Mouse (Mus musculus) left cerebral cortex, postnatal 25 days (tissue): ENCODE data around the gene Ssc4d. TPM values are rescaled to one million over a fixed set of nuclear protein-coding genes. Genes with fewer than 3 reads are reported as not detected.

Experiments used
- DNase-seq, 2 experiments: peaks; one replicate each; pipeline ENCODE4 v3.0.0; 2022; ENCODE audit warnings: low spot score in 2 of 2, mixed read lengths in 1 of 2
- intact Hi-C: fragments of 180-260 bp; cut with DNase I; formaldehyde crosslinking; loops from one replicate; pipeline ENCODE4 v1.15.1; 2025
- total RNA-seq, 2 experiments: library from RNA; stranded (reverse); gene quantifications; 2 replicates each; pipeline ENCODE4 v1.2.3; 2021

Gene Ssc4d
- total RNA-seq, 2 experiments from 2014 or later, result 2.0 to 2.3 TPM

GRCm38 (mm10) chr5:135979904-135980303 is 5.6 kb upstream of the Ssc4d start, which contains the start of gene Zp3:
TSS of gene Zp3 (plus strand) at chr5:135980099.
- intact Hi-C loops, result loop anchor here (5.0 kb wide), 1 partner anchor 82 kb away; no protein-coding TSS in a partner anchor
- DNase-seq, result no peak

- no peak for DNase-seq
- intact Hi-C loops, result no loop called here
Observed at GRCm38 (mm10) chr5:135979381-135979780, 5.0 kb upstream of the Ssc4d start.

GRCm38 (mm10) chr5:135975893-135976668 is 1.8 kb upstream of the Ssc4d start:
- intact Hi-C loops, result no loop called here
- DNase-seq, result no peak

DNA sequence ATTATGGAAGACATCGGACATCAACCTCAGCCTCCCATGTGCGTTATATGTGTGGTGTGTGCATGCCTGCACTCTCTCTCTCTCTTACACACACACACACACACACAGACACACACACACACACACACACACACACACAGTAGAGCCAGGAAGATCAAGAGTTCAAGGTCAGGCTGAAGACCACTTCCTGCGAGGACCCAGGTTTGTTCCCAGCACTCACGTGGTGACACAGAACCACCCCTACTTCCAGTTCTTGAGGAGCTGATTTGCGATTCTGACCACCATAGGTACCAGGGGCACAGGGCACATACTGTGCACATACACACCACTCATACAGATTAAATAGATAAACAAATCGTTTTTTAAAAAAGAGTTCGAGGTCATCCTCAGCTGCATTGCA is 2.5 kb downstream of the Ssc4d start:
- no peak for DNase-seq
- intact Hi-C loops, result no loop called here

DNA sequence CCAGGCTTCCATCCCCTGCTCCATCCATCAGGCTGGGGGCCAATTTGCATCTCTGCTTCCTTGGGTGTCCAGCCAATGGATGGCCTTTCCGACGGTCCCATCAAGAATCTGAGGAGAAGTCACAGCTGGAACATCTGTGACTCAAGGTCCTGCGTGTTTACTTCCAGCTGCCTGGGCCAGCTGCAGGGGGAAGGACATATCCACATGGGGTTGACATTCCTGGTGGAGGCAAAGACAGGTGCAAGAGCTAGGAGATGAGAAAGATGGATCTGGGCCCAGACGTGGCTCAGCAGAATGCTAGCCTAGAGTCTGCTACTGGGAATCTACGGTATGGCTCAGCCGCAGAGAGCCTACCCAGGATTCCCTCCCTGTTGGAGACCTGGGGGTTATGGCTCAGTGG is 4.1 kb downstream of the Ssc4d start:
- no peak for DNase-seq
- intact Hi-C loops, result no loop called here

- peak in 1 of 2 experiments; percentile 33 for DNase-seq
- intact Hi-C loops, result no loop called here
Observed at GRCm38 (mm10) chr5:135968781-135969180, 5.5 kb downstream of the Ssc4d start.

GRCm38 (mm10) chr5:135966866-135967265 is 7.5 kb downstream of the Ssc4d start:
- intact Hi-C loops, result no loop called here
- no peak for DNase-seq

- no peak for DNase-seq
- intact Hi-C loops, result no loop called here
Observed at GRCm38 (mm10) chr5:135965501-135965930, 8.8 kb downstream of the Ssc4d start.

DNA sequence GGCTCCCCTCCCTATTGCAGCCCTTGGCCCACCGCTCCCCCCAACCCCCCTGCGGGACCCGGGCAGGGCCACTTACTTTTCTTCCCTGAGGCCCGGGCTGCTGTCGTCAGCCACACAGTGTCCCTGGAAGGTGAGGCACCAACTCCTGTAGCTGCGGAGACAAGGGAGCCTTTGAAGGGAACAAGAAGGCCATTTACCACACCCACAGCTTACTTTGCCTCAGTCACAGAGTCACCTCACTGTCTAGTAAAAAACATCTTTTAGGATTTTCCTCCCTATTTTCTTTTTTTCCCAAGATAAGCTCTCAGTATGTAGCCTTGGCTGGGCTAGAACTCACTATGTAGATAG is 11.1 kb downstream of the Ssc4d start:
- intact Hi-C loops, result no loop called here
- peak in 1 of 2 experiments; percentile 20 for DNase-seq

DNA sequence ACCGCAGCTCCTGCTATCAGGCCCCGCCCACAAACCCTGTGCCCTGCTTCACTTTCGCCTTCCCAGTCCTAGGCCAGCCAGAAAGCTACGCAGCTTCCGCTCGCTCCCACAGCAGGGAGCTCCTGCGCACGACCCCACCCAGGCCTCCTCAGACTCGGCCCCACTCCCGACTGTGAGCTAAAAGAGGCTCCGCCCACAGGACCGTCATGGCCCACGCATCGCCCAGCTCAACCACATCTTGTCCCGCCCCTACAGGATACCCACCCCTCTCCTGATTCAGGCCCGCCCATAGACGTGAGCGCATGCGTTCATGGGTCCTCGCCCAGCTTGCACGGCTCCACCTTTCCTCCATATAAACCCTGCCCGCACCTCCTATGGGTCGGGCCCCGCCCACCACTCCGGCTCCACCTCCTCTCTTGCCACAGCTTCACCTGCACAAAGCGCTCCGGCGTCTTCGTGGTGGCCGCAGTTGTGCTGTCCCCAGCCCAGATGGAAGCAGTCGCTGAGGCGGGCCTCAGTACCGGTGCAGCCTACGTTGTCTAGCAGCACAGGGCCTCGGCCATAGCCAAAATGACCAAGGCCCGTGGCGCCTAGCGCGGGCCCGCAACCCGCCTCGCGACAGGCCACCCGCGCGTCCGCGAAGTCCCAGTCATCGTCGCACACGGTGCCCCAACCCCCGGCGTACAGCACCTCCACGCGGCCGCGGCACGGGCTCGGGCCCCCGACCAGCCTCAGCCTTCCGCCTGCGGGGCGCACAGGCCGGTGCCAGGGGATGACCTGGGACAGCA is 11.6 kb downstream of the Ssc4d start:
- intact Hi-C loops, result loop anchor here (1.0 kb wide), 1 partner anchor 28 kb away; the partner anchor contains the start of gene Ywhag
- peak; percentile 96 to 99 for DNase-seq

DNA sequence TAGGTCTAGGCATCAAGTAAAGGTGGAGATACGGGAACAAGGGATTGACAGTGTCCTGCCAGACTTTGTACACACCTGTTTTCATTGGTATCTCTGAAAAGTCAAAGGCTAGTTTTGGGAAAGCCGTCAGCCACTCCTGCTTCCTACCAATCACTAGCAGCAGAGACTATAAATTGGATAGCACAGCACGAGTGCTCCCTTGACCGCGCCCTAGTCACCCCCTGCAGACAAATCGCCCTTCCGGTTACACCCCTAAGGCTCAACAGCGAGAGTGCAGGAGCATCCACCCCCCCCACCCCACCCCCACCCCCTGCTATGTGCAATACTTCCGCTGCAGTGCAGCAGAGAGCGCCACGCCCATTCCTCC is 12.2 kb downstream of the Ssc4d start:
- intact Hi-C loops, result loop anchor here (1.0 kb wide), 1 partner anchor 28 kb away; the partner anchor contains the start of gene Ywhag
- no peak for DNase-seq

DNA sequence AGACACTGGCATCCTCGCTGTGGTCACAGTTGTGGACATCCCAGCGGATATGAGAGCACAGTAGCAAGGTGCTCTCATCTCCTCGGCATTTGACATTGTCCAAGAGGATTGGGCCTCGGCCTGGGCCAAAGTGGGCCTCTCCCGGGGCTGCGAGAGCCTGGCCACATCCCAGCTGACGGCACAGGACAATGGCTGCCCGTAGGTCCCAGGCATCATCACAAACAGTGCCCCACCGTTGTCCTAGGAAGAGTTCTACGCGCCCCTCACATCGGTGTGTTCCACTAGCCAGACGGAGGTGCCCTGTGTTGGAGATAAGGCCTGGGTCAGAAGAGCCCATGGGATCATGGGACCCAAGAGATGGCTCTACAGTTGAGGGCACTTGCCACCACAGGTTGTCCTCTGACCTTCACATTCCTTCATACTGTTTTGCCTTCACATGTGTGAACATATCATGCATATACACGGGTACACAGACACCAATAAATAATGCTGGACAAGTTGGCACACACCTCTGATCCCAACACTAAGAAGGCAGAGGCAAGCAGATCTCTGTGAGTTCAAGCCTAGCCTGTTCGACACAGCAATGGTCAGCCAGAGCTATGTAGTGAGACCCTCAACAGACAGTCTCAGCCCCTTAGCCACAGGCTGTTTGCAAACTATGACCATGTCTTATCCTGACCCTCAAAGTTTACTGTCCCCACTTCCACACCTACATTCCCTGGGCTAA is 13.3 kb downstream of the Ssc4d start:
- intact Hi-C loops, result no loop called here
- no peak for DNase-seq

- intact Hi-C loops, result no loop called here
- no peak for DNase-seq
Observed at GRCm38 (mm10) chr5:135959911-135960310, 14.4 kb downstream of the Ssc4d start.

- intact Hi-C loops, result no loop called here
Observed at GRCm38 (mm10) chr5:135958367-135958766, 16.0 kb downstream of the Ssc4d start.

DNA sequence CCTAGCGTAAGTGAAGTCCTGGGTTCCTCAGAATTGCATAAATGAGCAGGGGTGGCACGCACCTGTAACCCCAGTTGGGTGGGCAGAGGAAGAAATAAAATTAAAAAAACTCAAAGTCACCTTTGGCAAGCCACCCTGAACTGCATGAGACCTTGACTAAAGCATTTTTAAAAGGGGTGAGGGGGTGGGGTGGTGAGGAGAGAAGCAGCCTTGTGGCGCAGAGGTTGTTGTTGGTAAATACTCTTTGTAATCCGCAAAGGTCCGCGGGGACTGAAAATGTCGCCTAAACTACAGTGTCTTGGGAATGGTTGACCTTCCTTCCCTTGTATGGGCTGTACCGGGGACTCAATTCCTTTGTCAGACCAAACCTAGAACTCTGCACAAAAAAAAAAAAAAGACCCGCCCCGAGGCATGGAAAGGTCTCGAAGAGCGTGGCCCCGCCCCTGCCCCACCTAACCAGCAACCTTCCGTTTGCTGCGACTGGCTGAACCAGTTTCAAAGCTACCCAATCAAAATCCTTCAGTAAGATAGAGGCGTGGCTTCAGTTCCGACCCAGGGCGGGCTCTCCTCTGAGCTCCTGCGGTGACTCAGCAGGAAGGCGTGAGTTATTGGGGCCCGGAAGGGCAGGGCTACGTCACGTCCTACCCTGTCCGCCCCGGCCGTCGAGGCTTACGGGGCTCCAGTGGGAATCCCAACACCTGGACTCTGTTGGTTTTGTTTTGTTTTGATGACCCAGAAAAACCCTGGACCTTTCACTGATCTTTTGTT is 16.9 kb downstream of the Ssc4d start:
- intact Hi-C loops, result loop anchor here (1.0 to 2.0 kb wide), 2 partner anchors 23 to 53 kb away; partner anchors contain the start of gene Ywhag

More at GRCm38 (mm10) chr5:135958367-135958766, 16.0 kb downstream of the Ssc4d start:
- no peak for DNase-seq

DNA sequence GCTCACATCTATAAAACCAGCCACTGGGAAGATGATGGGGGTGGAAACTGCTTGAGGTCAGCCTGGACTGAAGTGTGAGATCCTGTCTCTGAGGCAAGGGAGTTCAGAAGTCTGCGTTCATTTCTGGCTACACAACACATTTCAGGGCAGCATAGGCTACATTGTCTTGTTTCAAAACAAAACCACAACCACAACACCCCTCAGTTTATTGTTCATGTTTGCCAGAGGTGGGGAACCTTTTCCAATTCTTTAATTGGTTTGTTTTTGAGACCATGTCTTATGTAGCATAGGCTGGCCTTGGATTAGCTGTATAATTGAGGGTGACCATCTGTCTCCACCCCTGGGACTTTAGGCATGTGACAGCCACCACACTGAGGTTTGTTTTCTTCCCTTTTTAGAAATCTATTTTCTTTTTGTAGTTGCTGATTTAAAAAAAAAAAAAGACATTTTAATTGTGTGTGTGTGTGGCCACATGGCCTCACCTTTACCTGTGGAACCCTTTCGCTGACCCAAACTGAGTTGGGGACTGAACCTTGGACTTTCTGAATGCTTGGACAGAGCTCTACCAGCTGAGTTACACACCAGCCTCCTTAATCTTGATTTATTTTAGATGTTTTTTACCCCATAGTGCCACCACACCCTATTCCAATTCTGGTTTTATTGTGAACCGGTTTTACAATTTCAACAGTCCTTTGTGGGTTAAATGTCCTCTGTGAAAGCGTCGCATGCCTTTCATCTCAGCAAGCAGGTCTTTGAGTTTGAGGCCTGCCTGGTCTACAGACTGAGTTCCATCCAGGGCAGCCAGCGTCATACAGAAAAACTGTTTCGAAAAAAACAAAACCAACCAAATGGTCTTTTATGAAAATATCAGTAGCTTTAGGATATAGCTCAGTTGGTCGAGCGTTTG is 17.8 kb downstream of the Ssc4d start:
- no peak for DNase-seq
- intact Hi-C loops, result loop anchor here (1.0 to 2.0 kb wide), 2 partner anchors 22 to 52 kb away; partner anchors contain the start of gene Ywhag

More for the DNA sequence above, 16.9 kb downstream of the Ssc4d start:
- peak; percentile 88 to 98 for DNase-seq

DNA sequence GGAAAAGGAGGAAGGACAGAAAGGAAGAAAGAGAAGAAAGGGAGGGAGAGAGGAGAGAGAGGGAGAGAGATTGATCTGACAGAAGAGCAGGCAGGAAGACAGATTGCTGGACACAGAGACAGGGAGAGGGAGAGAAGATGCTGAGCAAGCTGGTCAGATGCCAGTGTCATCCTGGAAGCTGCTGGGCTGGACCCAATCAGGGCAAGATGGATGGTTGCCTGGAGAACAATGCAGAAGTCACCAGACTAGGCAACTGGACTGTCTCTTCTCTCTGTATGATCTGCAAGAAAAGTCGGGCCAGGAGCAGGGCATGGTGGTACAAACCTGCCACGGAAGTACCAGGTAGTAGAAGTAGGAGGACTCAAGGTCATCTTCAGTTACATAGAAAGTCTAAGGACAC is 21.5 kb downstream of the Ssc4d start:
- no peak for DNase-seq
- intact Hi-C loops, result no loop called here

DNA sequence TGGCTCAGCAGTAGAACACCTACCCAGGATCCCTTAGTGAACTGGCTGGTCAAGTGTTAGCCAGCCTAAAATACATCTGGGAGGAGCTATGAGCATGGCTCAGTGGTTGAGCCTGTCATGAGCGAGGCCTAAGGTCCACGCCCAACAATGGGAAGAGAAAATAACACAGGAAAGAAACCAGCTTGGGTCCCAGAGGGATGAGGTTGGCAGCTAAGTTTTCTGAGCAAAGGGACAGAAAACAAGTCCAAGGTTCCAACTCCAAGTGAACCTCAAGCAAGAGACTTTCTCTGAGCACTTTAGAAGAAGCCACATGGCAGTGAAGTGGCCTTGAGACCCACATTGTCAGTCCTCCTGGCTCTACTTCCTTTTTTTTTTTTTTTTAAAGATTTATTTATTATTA is 22.7 kb downstream of the Ssc4d start:
- intact Hi-C loops, result no loop called here
- no peak for DNase-seq
